In genomic region chr5:123149451-123150400, GRCm38 (mm10) we compare ENCODE assay signal across 8 mouse cellular contexts. TPM values are rescaled to one million over a fixed set of nuclear protein-coding genes. Genes with fewer than 3 reads are reported as not detected.
DNase-seq lines count a peak whose midpoint lies in the region; ATAC-seq and TF ChIP-seq lines count a peak whose summit lies in the region.

No protein-coding gene starts in this region.

- peaks cover 44% of the 10 kb centered on the region for H3K36me3 ChIP-seq in hindbrain, embryonic 16.5 days (ENCODE audit: control insufficient read depth, insufficient read depth, low read length)

- ATAC-seq in hindbrain, embryonic 16.5 days, result peak; percentile 85

- peak overlapping the region; percentile 20 for H3K9ac ChIP-seq in hindbrain, embryonic 16.5 days (ENCODE audit: low read depth, low read length)

- peaks cover 49% of the 10 kb centered on the region for H3K4me1 ChIP-seq in hindbrain, embryonic 16.5 days (ENCODE audit: control insufficient read depth, insufficient read depth, low read depth, low read length)

- peak overlapping the region; percentile 60 for H3K27ac ChIP-seq in gastrocnemius, adult 2 months
- no peak overlapping the region for H3K27ac ChIP-seq in hindbrain, embryonic 16.5 days (ENCODE audit: low read depth, low read length)

- TF ChIP-seq CTCF in gastrocnemius, adult 2 months (IDR thresholded peaks at IDR 0.05), result peak; percentile 95

- peak overlapping the region; percentile 74 for H3K4me2 ChIP-seq in hindbrain, embryonic 16.5 days (ENCODE audit: low read length)

- intact Hi-C loops in gastrocnemius, adult 2 months (cut with DNase I), result loop anchor here (1.0 to 2.0 kb wide), 2 partner anchors 16 to 33 kb away; no protein-coding TSS in a partner anchor

- no peaks in the 10 kb centered on the region for H3K27me3 ChIP-seq in hindbrain, embryonic 16.5 days (replicated peaks; ENCODE audit: control insufficient read depth, insufficient read depth, low read length)

- peak; percentile 95 for DNase-seq in ZHBTc4 (ENCODE audit: low read depth, low spot score)
- peak; percentile 89 to 92 for DNase-seq in cerebellum, postnatal 4 days (ENCODE audit: low spot score in 2 of 2)
- DNase-seq in gastrocnemius, adult 2 months, result peak; percentile 94
- DNase-seq in left cerebral cortex, adult 18-20 months (ENCODE audit: low spot score in 2 of 2), result peak; percentile 91 to 93
- peak; percentile 91 to 92 for DNase-seq in lung, postnatal 4 days
- peak; percentile 91 for DNase-seq in retina, postnatal 1 day
- DNase-seq in urinary bladder, adult 18-20 months (ENCODE audit: low spot score in 2 of 2), result peak; percentile 82 to 86

- H3K9me3 ChIP-seq in hindbrain, embryonic 16.5 days (ENCODE audit: control insufficient read depth, low read length), result no peaks in the 10 kb centered on the region

- 6% methylated on average over 19 of the region's 19 CpGs for WGBS in hindbrain, embryonic 16.5 days

- peak overlapping the region; percentile 67 for H3K4me3 ChIP-seq in gastrocnemius, adult 2 months
- peak overlapping the region; percentile 46 for H3K4me3 ChIP-seq in hindbrain, embryonic 16.5 days (ENCODE audit: low read length)

RNA-seq across cellular contexts. Expression of gene Setd1b, which starts 7.7 kb away (rescaled TPM):
- total RNA-seq in gastrocnemius, adult 2 months (2021), result 10 to 100 TPM in 1 of 2 experiments, 1 to 10 TPM in 1; 9.8 to 11.3 TPM
- polyA plus RNA-seq in hindbrain, embryonic 16.5 days (2015; fragmentation: Nextera tagmentation; extraction: Ambion mirVana), result 9.5 and 9.8 TPM in 2 replicates
- total RNA-seq in left cerebral cortex, adult 18-20 months (2021), result 10 to 100 TPM; 34.0 to 34.5 TPM

RNA-seq across cellular contexts. Expression of gene Rhof, which starts 17.2 kb away (rescaled TPM):
- under 1 TPM; 0.28 to 0.36 TPM for total RNA-seq in gastrocnemius, adult 2 months (2021)
- 26.6 and 29.7 TPM in 2 replicates for polyA plus RNA-seq in hindbrain, embryonic 16.5 days (2015; fragmentation: Nextera tagmentation; extraction: Ambion mirVana)
- 10 to 100 TPM; 50.5 to 51.0 TPM for total RNA-seq in left cerebral cortex, adult 18-20 months (2021)

RNA-seq across cellular contexts. Expression of gene Psmd9, which starts 19.5 kb away (rescaled TPM):
- 10 to 100 TPM; 13.3 to 16.9 TPM for total RNA-seq in gastrocnemius, adult 2 months (2021)
- 77.2 and 89.4 TPM in 2 replicates for polyA plus RNA-seq in hindbrain, embryonic 16.5 days (2015; fragmentation: Nextera tagmentation; extraction: Ambion mirVana)
- total RNA-seq in left cerebral cortex, adult 18-20 months (2021), result 10 to 100 TPM; 23.1 to 28.3 TPM

RNA-seq across cellular contexts. Expression of gene Hpd, which starts 32.8 kb away (rescaled TPM):
- total RNA-seq in gastrocnemius, adult 2 months (2021), result not detected
- polyA plus RNA-seq in hindbrain, embryonic 16.5 days (2015; fragmentation: Nextera tagmentation; extraction: Ambion mirVana), result not detected in 2 replicates
- under 1 TPM in 1 of 2 experiments, not detected in 1; 0.37 TPM for total RNA-seq in left cerebral cortex, adult 18-20 months (2021)

Comparison
In these comparisons a context has a peak if more than half of its experiments do, and no peak if none do; other contexts are left out.
1. RNA of gene Rhof, which starts 17.2 kb away (total RNA-seq): 50.5 to 51.0 TPM in left cerebral cortex, adult 18-20 months; 0.28 to 0.36 TPM in gastrocnemius, adult 2 months; every median in the first group is over 10 times any median in the second.
2. Peak in every context shown above with its lines, with median percentiles within 50 percentile points of each other: DNase-seq.